Mouse (Mus musculus): ENCODE measurements at regions not wholly inside any gene's neighbourhood (a gene's known extent, or its start where the extent isn't known, plus 50 kb on each side); places are given as distances from the start of the nearest gene placed in this dataset.

DNA sequence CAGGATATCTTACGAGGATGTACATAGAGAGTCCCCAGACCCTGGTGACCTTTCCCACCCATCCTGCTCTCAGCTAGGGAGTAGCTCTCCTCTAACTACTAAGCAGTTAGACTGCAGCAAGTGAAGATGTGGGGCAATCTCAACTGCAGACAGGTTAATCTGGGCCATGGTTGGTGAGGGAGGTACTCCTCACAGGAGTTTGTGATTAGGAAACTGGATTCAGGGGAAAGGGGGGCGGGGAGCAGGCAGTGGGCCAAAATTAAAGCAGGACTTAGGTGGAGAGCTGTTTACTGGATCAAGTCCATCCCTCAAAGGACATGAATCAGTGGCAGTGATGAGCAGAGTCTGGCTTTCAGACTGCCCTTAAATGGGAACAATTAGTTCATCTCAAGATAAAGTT is 374.6 kb upstream of the Xrcc4 start:
- no peak overlapping the region for H3K4me3 ChIP-seq (ENCODE audit: insufficient read depth, low read depth, low read length)
- H3K4me1 ChIP-seq (ENCODE audit: control insufficient read depth, insufficient read depth, insufficient read length, low read length): no peaks in the 10 kb centered on the region
- no peak overlapping the region for H3K27ac ChIP-seq (replicated peaks; ENCODE audit: low read depth, low read length)

DNA sequence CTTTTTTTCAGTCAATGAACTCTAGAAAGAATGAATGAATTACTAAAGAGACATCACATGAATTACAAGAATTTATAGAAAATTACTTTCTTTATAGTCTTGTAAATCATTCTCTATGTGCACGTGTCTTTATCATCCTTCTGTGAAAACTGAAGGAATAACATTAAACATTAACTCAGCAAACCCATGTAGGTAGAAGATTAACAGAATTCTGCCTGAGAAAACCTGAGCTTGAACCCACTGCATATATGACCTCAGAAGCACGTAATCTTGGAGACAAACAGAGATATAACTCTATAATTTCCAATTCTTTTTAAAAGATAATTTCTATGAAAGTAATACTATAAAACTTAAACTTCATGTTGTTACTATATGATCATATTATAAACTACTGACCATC is 374.0 kb upstream of the Xrcc4 start:
- Histone ChIP-seq H3K27ac (replicated peaks; ENCODE audit: low read depth, low read length) (no peak overlapping the region), H3K4me1 (ENCODE audit: control insufficient read depth, insufficient read depth, insufficient read length, low read length) (no peaks in the 10 kb centered on the region)

DNA sequence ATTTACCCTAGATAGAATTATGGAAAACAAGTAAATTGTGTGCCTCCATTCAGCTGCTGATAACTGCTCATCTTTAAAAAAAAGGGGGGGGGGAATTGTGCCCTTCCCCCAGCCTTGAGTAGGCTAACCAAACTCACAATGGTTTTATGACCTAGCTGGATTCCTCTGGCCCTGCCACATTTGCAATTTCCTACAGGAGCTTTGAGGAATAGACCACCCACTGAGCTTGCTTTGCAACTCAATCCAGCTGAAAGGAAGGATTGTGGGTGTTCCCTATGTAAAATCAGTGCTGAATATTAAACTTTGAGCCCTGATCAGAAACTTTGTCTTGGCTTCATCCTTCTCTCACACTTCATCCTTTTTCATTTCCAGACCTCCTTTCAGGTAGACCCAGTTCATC is 365.2 kb upstream of the Xrcc4 start:
- Histone ChIP-seq H3K4me3 (ENCODE audit: insufficient read depth, low read depth, low read length) (no peak overlapping the region), H3K4me1 (ENCODE audit: control insufficient read depth, insufficient read depth, insufficient read length, low read length) (no peaks in the 10 kb centered on the region), H3K27ac (replicated peaks; ENCODE audit: low read depth, low read length) (no peak overlapping the region)

More for the DNA sequence above, 374.0 kb upstream of the Xrcc4 start:
- no peak overlapping the region for H3K4me3 ChIP-seq (ENCODE audit: insufficient read depth, low read depth, low read length)

DNA sequence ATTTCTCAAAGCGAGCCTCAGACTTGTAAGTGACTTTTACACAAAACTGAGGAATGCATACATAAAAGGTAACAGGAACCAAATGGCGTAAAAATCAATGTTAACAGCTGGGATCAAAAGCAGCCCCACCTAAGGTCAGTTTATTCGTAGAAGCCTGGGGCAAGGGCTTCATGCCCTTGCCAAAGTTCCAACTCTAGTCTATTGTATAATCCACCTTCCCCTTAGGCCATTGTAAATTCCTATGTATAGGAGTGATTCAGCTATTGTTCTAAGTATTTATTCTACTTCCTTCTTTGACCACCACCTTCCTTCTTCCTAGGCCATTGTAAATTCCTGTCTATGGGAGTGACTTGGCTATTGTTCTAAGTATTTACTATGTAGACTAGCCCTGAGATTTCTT is 337.5 kb upstream of the Xrcc4 start:
- Histone ChIP-seq H3K4me3 (ENCODE audit: insufficient read depth, low read depth, low read length) (no peak overlapping the region), H3K27ac (replicated peaks; ENCODE audit: low read depth, low read length) (no peak overlapping the region), H3K4me1 (ENCODE audit: control insufficient read depth, insufficient read depth, insufficient read length, low read length) (peaks cover 2% of the 10 kb centered on the region)

DNA sequence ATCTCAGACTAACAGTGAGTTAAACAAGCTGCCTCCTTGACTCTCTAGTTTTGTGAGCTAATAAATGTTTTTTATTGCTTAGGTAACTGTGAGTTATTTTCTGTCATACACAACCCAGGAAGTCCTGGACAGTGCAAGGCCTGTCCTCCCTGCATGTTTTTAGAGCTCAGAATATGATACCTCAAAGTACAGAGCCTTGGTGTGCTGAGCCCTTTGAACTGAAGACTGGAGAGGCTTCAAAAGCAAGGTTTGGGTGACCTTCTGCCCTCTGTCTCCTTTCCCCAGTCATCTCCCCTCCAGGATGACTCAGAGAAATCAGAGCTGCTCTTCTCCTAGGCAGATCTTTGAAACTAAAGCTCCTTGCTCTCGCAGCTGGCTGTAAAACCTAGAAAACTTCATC is 336.0 kb upstream of the Xrcc4 start:
- no peak overlapping the region for H3K4me3 ChIP-seq (ENCODE audit: insufficient read depth, low read depth, low read length)
- peaks cover 2% of the 10 kb centered on the region for H3K4me1 ChIP-seq (ENCODE audit: control insufficient read depth, insufficient read depth, insufficient read length, low read length)
- no peak overlapping the region for H3K27ac ChIP-seq (replicated peaks; ENCODE audit: low read depth, low read length)

DNA sequence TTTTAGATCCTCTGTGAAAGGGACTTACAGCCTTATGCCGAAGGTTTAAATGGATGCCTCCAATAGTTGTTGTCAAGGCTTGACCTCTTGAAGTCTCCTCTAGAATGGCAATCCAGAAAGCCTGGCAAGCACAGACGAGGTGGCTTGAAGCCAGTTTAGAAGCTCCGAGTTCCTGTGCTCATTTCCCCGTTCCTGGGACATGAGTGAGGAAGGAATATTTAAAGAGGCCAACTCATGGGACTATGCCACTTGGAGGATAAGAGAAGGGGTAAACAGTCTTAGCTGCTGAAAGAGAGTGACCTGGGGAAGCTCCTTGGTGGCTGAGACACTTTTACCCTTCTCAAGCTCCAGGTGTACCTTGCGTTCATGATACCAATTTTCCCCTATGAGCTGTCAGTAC is 335.1 kb upstream of the Xrcc4 start:
- Histone ChIP-seq H3K27ac (replicated peaks; ENCODE audit: low read depth, low read length) (no peak overlapping the region), H3K4me1 (ENCODE audit: control insufficient read depth, insufficient read depth, insufficient read length, low read length) (peaks cover 2% of the 10 kb centered on the region), H3K4me3 (ENCODE audit: insufficient read depth, low read depth, low read length) (no peak overlapping the region)

DNA sequence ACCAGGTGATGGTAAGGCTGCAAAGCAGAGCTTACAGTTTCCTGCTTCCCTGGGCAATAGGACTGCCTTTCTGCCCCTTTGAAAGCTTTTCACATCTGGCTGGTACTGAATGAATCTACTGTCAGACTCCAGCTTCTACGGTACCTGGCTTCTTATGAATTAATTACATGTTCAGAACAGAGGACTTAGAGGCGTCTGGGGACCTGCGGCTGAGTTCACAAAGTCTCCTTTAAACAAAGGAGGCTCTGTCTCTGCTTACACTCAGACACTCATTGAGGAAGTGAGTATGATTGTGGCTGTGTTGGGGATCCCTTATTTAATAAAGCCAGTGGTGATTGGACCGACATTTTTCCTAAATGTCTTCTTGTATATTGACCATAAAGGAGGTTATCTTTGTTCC is 331.6 kb upstream of the Xrcc4 start:
- Histone ChIP-seq H3K4me3 (ENCODE audit: insufficient read depth, low read depth, low read length) (no peak overlapping the region), H3K27ac (replicated peaks; ENCODE audit: low read depth, low read length) (no peak overlapping the region)

DNA sequence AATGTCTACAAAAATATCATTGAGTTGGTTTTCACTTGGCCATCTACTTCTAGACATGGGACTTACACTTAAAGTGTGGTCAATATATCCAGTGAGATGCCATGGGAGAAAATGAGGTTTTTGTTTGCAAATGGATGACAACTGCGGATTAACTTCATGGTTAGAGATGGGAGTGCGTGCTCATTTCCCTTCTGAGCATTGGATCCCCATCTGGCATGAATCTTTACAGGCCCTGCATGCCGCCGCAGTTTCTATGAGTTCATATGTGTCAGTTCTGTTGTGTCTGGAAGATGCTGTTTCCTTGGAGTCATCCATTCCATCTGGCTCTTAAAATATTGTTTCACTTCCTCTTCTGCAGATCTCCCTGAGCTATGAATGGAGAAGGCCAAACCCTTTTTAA is 315.0 kb upstream of the Xrcc4 start:
- Histone ChIP-seq H3K27ac (replicated peaks; ENCODE audit: low read depth, low read length) (no peak overlapping the region), H3K4me1 (ENCODE audit: control insufficient read depth, insufficient read depth, insufficient read length, low read length) (no peaks in the 10 kb centered on the region), H3K4me3 (ENCODE audit: insufficient read depth, low read depth, low read length) (no peak overlapping the region)

More for the DNA sequence above, 331.6 kb upstream of the Xrcc4 start:
- H3K4me1 ChIP-seq (ENCODE audit: control insufficient read depth, insufficient read depth, insufficient read length, low read length): peaks cover 2% of the 10 kb centered on the region

DNA sequence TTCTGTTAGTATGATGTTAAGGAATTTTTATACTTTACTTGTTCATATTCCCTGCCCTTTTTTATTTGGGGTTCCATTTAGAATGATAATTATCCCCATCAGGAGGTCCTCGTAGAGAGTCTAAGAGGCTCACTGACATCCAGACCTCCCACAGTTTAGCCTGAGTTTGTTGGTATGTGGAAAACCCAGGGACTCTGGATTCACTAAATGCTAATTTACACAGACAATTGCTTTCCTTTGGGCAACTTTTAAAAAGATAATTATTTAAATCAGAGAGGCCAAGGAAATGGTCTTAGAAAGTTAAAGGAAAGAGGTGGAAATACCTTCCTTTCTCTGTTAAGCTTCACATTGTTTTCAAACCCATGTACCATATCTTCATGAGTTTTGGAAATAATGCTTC is 312.7 kb upstream of the Xrcc4 start:
- no peaks in the 10 kb centered on the region for H3K4me1 ChIP-seq (ENCODE audit: control insufficient read depth, insufficient read depth, insufficient read length, low read length)
- H3K27ac ChIP-seq (replicated peaks; ENCODE audit: low read depth, low read length): no peak overlapping the region
- H3K4me3 ChIP-seq (ENCODE audit: insufficient read depth, low read depth, low read length): no peak overlapping the region

DNA sequence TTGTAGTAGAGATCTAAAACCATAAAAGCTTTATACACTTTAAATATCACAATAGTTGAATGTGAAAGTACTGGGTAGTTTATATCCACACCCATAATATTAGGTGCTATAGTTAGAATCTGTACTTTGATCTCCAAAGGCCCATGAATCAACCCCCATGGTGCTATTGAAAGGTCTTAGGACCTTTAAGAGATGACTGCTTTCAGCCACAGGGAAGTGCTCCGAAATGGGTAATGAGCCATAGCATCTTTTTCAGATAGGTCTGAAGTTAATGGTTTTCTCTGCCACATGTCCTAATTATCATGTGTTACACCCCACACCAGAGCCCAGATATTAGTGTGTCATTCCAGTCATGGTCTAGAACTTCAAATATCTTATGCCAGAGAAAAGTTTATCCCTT is 312.1 kb upstream of the Xrcc4 start:
- H3K4me1 ChIP-seq (ENCODE audit: control insufficient read depth, insufficient read depth, insufficient read length, low read length): no peaks in the 10 kb centered on the region
- no peak overlapping the region for H3K27ac ChIP-seq (replicated peaks; ENCODE audit: low read depth, low read length)
- no peak overlapping the region for H3K4me3 ChIP-seq (ENCODE audit: insufficient read depth, low read depth, low read length)

DNA sequence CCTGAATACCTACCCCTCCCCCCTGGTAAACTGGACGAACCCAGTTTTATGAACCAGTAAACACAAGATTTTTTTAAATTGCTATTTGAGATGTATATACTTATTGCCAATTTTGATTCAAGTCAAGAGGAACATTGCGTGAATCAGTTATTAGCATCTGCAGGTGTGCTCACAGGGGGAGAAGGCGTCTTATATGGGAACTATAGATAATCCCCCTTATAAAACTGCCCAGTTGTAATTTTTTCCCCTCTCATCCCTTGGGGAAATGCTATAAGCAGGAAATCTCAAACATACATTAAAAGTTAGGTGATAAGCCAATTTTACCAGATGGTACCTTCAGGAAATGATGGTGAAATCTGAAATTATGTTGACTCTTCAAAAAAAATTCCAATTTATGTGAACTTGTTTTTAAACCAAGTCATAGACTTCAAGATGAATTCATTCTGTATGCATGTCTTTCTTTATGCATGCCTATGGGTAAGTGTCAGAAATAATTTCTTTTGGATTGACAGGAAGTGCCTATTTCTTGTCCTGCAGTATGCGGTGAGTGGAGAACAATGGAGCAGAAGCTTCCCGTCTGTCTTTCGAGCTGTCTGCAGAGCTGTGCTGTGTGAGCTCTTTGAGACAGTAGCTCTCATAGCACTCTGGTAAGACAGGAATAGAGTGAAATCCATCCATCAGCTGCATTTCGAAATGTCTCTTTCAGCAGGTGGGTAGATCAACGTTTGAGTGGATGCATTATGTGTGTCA is 306.0 kb upstream of the Xrcc4 start:
- no peaks in the 10 kb centered on the region for H3K4me1 ChIP-seq (ENCODE audit: control insufficient read depth, insufficient read depth, insufficient read length, low read length)
- no peak overlapping the region for H3K4me3 ChIP-seq (ENCODE audit: insufficient read depth, low read depth, low read length)
- no peak overlapping the region for H3K27ac ChIP-seq (replicated peaks; ENCODE audit: low read depth, low read length)

DNA sequence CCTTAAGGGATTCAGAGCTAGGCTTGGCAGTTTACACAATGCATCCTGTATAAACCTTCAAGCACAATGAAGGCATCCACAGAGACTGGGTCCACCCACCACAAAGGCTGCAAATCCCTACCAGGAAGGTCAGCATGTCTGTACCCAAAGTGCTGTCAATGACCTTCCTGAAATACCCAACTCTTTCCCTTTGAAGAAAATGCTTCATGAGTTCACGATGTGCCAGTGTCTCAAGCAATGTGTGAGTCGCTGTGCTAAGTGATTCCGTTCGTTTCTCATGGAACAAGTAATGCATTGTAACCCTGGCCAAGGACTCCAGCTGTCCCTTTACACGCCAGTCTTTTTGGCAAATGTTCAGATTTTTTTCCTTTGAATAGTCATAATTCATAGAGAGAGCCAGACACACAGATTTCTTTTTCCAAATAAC is 305.4 kb upstream of the Xrcc4 start:
- Histone ChIP-seq H3K4me3 (ENCODE audit: insufficient read depth, low read depth, low read length) (no peak overlapping the region), H3K27ac (replicated peaks; ENCODE audit: low read depth, low read length) (no peak overlapping the region), H3K4me1 (ENCODE audit: control insufficient read depth, insufficient read depth, insufficient read length, low read length) (no peaks in the 10 kb centered on the region)

DNA sequence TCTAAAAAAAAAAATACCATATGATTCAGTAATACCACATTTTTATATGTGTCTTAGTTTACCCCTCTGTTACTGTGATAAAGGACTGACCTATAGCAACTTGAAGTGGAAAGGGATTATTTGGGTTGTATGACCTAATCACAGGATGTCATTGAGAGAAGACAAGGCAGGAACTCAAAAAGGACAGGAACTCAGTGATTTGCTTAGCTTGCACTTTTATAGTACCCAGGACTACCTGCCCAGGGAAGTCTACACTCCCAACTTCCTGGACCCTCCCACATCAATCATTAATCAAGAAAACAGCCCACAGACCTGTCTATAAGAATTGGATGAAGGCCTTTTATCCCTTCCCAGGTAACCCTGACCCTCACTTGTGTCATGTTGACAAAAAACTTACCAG is 303.0 kb upstream of the Xrcc4 start:
- Histone ChIP-seq H3K27ac (replicated peaks; ENCODE audit: low read depth, low read length) (no peak overlapping the region), H3K4me3 (ENCODE audit: insufficient read depth, low read depth, low read length) (no peak overlapping the region), H3K4me1 (ENCODE audit: control insufficient read depth, insufficient read depth, insufficient read length, low read length) (no peaks in the 10 kb centered on the region)

DNA sequence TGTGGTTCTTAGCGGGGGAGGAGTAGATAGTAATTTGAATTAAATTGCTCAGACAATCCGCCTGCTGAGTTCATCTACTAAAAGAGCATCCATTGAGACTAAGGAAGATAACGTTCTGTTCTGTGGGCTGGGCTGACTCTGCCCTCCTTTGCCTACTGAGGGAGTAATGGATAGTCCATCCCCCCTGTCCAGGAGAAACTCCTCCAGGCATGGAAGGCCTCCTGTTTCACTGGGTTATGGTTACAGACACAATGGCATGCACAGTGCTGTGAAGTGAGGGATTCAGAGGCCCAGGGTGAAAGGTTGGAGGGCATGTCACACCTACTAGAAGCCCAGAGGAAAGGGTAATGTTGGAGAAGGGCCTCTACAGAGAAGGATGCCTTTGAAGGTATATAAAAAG is 287.2 kb upstream of the Xrcc4 start:
- H3K4me3 ChIP-seq (ENCODE audit: insufficient read depth, low read depth, low read length): no peak overlapping the region
- H3K4me1 ChIP-seq (ENCODE audit: control insufficient read depth, insufficient read depth, insufficient read length, low read length): no peaks in the 10 kb centered on the region
- H3K27ac ChIP-seq (replicated peaks; ENCODE audit: low read depth, low read length): no peak overlapping the region

DNA sequence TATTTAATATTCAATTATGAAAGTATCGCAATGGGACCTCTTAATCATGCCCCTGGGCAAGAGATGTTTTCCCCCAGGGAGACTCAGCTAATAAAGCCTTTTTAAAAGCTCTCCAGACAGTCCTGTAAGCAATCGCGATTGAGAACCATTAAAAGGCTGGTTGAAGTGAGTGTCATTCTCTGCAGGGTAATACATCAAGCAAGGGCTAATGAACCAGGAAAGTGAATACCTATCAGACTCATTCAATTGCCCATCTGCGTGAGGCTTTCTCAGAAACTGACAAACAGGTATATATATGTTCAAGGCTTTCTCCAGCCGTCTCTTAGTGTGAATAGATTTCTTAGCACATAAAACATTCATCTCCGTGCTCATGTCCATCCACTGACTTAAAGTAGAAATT is 286.8 kb upstream of the Xrcc4 start:
- Histone ChIP-seq H3K27ac (replicated peaks; ENCODE audit: low read depth, low read length) (no peak overlapping the region), H3K4me1 (ENCODE audit: control insufficient read depth, insufficient read depth, insufficient read length, low read length) (no peaks in the 10 kb centered on the region), H3K4me3 (ENCODE audit: insufficient read depth, low read depth, low read length) (no peak overlapping the region)

DNA sequence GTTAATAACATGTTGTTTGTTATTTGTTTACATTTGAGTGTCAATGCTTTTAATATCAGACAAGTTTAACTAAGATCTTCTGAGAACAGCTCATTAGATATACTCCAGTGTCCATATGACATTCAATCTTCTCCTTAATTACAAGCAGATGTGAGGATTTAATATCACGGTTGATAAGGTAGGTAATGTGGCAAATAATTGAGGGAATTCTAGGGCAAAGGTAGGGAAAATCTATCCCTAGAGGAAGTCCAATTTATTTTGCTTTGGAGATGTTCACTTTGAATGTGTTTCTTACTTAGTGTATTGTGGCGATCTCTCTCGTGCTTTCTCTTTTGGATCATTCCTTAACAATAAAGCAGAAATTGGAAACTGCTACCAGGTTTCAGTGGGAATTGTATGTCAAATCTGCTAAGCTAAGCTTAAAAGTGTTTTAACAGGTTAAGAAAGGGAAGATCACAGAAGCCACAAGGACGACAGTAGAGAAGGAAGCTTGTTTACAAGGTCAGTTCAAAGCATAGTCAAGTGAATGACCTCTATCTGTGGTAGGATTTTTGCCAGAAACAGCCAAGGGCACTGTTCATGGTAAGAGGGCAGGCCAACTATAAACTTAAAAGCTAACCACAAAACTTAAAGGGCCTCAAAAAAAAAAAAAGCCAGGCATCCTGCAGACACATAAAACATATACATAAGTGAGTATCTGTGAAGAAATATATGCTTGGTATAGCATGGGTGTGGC is 282.2 kb upstream of the Xrcc4 start:
- H3K27ac ChIP-seq (replicated peaks; ENCODE audit: low read depth, low read length): peak overlapping the region; percentile 77
- H3K4me1 ChIP-seq (ENCODE audit: control insufficient read depth, insufficient read depth, insufficient read length, low read length): no peaks in the 10 kb centered on the region
- no peak overlapping the region for H3K4me3 ChIP-seq (ENCODE audit: insufficient read depth, low read depth, low read length)
